Mouse (Mus musculus) cerebellum, adult (tissue): ENCODE data around the gene Gm48551.

Experiments
- ATAC-seq: cut with Nextera tagmentation; 2 replicates; pipeline ENCODE4 v1.9.2; 2017; ENCODE audit warnings: mild to moderate bottlenecking, moderate library complexity, mixed read lengths; ENCODE audit not compliant: insufficient number of reproducible peaks, low FRiP score, low TSS enrichment

The Gm48551 gene

DNA sequence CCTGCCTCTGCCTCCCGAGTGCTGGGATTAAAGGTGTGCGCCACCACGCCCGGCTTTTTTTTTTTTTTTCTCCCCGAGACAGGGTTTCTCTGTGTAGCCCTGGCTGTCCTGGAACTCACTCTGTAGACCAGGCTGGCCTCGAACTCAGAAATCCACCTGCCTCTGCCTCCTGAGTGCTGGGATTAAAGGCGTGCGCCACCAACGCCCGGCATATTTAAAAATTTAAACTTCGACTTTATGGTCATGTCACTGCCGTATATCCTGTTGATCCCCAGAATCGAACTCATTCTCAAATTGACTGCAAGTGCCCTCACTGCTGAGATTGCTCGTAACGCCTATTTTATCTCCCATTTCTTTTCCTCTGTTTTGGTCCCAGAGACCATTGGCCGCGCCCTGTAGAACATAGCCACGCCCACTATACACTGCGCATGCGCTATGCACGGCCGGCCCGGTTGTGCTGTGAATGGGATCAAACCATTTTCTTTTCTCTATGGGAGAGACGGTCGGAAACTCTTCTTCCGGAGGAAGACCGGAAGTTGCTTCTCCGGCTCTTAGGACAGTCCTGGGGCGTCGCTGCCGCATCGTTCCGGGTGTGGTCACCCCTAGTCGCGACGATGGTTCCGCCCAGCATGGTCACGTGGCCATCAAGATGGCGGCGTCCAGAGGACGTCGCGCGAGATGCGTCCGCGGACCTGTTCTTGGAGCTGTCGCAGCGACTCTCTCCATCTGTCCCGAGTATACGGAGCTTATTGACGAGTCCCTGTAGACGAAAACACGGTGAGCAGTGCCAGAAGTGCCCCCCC lies at the start of gene Gm48551, which contains the start of gene Dohh:
Gm48551 (plus strand) TSS at position 665 of the 803 bp plus-strand sequence.
Dohh (plus strand) TSS at position 627 of the 803 bp plus-strand sequence.
- peak; percentile 94 for ATAC-seq

- ATAC-seq, result no peak
Measured at GRCm38 (mm10) chr10:81335393-81336340, 48.6 kb upstream of the Gm48551 start.

- ATAC-seq, result no peak
Measured at GRCm38 (mm10) chr10:81336558-81336957, 47.7 kb upstream of the Gm48551 start.

- ATAC-seq, result no peak
Measured at GRCm38 (mm10) chr10:81340551-81341332, 43.5 kb upstream of the Gm48551 start.

GRCm38 (mm10) chr10:81341333-81341949 lies 42.8 kb upstream of the Gm48551 start:
- ATAC-seq, result no peak

GRCm38 (mm10) chr10:81342686-81343505 lies 41.4 kb upstream of the Gm48551 start, which contains the start of gene Gipc3:
Gipc3 (minus strand) TSS chr10:81343266.
- ATAC-seq, result no peak

GRCm38 (mm10) chr10:81344421-81345161 lies 39.7 kb upstream of the Gm48551 start:
- ATAC-seq, result no peak

GRCm38 (mm10) chr10:81345162-81345534 lies 39.1 kb upstream of the Gm48551 start:
- no peak for ATAC-seq

DNA sequence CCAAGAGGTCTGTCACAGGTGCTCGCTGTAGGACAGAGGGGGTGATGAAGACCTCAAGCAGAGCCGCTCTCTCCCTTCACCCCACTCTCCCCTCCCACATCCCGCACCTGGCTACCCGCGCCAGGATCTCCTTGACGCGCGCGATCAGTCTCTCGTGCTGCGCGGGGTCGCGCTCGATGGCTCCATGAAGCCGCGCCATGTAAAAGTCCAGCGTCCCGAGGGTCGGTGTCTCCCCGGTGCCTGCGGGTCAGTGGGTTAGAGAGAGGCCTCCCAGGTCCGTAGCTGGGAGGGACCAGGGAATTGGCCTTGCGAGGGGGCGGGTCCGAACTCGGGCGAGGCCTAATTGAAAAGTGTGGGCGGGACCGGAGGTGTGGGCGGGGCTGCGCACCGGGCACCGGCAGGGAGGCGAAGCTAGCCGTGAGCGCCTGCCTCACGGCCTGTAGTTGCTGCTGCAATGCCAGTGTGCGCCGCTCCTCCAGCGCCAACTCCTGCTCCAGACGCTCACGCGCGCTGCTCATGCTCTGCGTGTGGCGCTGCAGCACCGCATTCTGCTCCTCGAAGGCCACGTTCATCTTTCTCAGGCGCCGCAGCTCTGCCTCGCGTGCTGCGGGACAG lies 37.7 kb upstream of the Gm48551 start:
- no peak for ATAC-seq

DNA sequence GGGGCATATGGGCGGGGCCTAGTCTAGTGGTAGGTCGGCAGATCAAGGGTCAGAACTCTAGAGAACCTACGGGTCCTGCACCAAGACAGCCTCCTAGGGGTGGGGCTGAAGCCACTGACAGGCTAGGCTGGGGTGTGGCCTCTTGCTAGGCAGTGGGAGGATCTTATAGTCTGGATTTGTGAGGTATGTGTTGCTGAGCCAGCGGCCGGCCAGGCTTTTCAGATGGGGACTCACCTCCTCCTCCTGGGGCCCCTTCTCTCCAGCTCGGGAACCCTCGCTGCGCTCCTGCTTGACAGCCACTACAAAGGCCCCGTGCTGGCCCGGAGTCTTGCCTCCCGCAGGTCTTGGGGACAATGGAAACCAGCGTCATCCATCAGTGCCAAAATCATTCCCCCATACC lies 35.1 kb upstream of the Gm48551 start:
- no peak for ATAC-seq

DNA sequence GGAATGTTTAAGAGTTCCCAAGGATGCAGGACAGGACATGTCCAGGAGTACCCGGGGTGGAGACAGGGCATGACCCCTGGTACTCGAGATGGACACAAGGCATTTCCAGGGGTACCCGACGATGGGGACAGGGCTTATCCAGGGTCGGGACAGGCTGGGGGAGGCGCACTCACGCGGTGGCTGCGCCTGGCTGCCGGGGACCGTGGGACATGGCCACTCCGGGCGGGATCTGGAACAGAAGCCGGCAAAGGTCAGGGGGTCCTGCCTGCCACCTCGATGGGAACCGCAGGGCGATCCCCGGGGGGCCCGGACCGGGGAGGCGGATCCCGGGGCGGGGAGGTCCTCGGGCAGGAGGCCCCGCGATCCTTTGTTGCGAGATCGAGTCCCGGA lies 34.3 kb upstream of the Gm48551 start:
- ATAC-seq, result no peak

DNA sequence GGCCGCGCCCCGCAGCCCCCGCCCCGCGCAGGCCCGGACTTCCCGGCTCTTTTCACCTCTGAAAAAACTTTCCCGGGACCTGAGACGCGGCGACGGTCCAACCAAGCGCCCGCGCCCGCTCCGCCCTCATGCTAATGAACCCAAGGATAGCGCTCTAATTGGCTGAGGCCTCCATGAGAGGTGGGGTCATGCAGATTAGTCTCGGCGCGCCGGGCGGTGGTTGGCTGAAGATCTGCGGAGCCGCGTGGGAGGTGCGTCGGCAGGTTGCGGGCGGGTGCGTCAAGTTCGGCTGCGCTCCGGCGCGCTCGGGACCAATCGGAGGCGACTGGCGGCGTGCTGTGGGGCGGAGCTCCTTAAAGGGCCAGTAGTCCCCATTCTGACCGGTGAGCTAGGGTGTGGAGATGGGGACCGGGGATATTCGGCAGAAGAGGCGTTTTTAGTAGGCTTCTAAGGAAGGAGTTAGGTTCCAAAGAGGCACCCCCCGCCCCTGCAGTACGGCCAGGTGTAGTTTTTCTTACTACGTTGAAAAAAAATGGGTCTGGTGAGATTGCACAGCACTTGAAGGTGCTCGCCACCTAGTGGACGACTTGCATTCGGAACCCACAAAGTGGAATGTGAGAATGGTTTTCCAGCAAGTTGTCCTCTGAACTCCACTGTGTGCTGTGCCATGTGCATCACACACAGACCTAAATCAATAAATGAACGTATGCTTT lies 33.8 kb upstream of the Gm48551 start, which contains the start of gene Hmg20b:
Hmg20b (minus strand) TSS at position 130 of the 713 bp plus-strand sequence.
- peak; percentile 96 for ATAC-seq

DNA sequence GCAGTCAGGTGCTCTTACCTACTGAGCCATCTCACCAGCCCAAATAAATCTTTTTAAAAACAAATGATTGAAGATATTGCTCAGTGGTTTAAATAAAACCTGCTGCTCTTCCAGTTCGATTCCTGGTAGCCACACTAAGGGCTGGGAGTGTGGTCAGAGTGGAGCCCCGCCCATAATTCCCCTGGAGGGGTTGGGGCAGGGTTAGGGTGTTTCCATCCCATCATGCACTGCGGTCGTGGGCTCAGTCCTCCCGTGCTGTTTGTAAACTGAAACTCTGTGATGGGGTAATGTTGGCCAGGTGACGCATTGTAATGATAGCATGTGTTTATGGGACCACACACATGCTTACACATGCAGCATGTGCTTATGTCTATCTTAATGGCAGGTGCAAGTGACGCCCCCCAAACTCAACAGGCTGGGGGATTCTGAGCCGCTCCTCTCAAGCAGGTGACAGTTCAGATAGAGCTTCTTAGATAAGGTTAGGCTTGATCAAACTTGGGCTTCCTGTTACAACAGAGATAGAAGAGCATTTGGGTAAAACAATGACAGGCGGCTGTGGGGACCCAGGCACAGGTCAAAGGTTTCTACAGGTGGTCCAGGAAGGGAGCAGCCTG lies 32.5 kb upstream of the Gm48551 start:
- ATAC-seq, result no peak

DNA sequence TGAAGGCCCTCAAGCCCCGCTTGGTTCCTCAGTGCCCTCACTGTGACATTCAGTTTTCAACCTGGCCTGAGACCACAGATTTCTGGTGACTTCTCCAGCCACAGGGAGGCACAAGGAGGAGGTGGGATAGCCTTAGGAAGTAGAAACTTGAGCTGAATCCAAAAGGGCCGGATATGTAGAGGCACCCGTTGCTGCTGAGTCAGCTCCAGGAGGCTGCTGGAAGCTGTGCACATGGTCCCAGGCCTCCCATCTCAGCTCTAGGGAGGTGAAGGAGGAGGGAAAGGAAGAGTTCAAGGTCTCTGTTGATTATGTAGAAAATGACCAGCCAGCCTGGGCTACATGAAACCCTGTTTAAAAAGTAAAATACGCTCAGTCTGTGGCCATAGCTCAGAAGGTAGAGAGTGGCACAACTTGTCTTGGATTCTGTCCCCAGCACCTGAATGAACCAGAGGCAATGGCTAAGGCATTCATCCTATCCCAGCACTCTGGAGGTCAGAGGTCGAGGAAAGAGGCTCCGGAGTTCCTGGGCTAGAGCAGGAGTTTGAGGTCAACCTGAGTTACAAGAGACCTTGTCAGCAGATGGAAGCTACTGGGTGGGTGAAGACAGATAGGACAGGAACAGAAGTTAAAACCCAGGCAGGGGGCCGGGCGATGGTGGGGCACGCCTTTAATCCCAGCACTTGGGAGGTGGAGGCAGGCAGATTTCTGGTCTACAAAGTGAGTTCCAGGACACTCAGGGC lies 29.4 kb upstream of the Gm48551 start:
- ATAC-seq, result no peak

DNA sequence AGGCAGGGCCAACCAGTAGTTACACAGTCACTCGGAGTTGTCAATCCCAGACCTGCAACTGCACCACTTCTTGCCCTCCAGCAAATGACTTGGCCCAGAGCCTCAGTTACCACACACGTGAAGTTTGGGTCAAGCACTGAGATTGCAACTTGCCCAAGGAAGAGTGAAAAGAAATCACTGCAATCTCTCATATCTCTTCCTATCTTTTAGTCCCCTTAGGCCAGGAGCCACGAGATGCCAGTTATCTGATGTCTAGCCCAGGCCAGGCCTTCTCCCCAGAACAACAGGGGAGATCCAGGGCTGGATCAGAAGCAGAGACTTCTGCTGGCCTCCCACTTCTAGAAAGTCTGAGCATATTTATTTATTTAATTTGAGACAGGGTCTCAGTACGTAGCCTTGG lies 28.7 kb upstream of the Gm48551 start:
- ATAC-seq, result no peak

DNA sequence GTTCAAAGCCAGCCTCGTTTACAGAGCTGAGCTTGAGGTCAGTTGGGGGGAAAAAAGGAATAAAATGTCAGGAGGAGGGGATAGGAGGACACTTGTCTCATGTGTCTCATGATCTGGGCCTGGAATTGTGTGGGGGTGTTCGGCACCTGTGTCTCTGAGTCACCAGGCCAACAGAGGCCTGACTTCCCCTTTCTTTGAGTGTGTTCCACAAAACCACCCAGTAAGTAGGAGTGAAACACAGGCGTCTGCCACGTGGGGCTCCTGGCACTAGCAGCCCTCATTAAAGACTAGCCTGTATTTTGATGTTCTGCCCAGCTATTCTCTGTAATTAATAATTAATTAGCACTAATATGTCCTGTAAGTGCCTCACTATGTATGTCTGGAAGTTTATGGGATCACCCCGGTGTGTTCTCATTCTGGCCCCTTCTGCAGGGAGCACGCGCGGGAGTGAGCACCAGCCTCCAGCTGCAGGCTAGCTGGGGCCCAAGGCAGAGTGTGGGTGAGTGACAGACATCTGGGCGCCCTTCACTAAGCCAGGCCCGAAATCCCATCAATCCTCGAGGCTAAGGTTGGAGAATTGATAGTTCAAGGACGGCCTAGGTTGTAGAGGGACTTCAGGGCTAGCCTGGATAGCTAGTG lies 27.8 kb upstream of the Gm48551 start:
- no peak for ATAC-seq
